16 mouse cellular contexts compared by ENCODE assay signal in the genomic region with DNA sequence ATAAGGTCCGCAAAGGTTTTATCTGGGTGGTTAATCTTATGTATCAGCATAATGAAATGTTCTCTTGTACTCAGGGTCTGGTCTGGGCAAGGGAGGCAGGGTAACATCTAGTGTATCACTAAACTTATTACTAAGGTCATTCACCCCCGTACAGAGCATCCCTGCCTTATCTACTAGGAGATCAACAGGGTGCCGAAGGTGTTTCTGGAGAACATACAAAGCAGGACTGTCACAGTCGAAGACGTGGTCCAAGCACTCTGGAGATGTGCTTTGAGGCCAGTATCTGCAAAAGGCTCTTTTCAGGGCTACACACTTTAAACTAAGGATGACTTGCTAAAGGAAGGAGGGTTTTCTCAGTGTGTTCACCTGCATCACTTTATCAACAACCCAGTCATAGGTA. TPM values are rescaled to one million over a fixed set of nuclear protein-coding genes. Genes with fewer than 3 reads are reported as not detected.
A peak's percentile ranks its signal among the peaks of the same experiment; 100 is the strongest.
DNase-seq lines count a peak whose midpoint lies in the region; ATAC-seq and TF ChIP-seq lines count a peak whose summit lies in the region.
"Had no signal": no experiment of that assay in that cellular context is flagged by ENCODE, and none has a peak within 500 bp of the region (broad histone marks: within the 10 kb centered on the region; RNA-seq: fewer than 3 reads in every experiment).

No protein-coding gene starts in this region.

- 67% methylated on average over 5 of the region's 5 CpGs for WGBS in heart, embryonic 10.5 days
- 81% methylated on average over 5 of the region's 5 CpGs for WGBS in heart, adult 2 months
- WGBS in midbrain, embryonic 12.5 days = 82% methylated on average over 5 of the region's 5 CpGs
- WGBS in midbrain, embryonic 13.5 days = 82% methylated on average over 5 of the region's 5 CpGs
- 81% methylated on average over 5 of the region's 5 CpGs for WGBS in limb, embryonic 12.5 days
- WGBS in cerebellum, adult 2 months = 80% methylated on average over 5 of the region's 5 CpGs

- TF ChIP-seq CTCF in heart, adult 2 months (IDR thresholded peaks at IDR 0.05) = no peak
- TF ChIP-seq CTCF in cerebellum, adult 2 months (IDR thresholded peaks at IDR 0.05; ENCODE audit: borderline replicate concordance, insufficient read depth, low read depth, low read length) = no peak

- no peaks in the 10 kb centered on the region for H3K36me3 ChIP-seq in heart, embryonic 10.5 days
- no peaks in the 10 kb centered on the region for H3K36me3 ChIP-seq in heart, adult 2 months (ENCODE audit: control insufficient read depth, insufficient read depth, low read length)
- H3K36me3 ChIP-seq in midbrain, embryonic 12.5 days = no peaks in the 10 kb centered on the region
- no peaks in the 10 kb centered on the region for H3K36me3 ChIP-seq in midbrain, embryonic 13.5 days
- H3K36me3 ChIP-seq in limb, embryonic 12.5 days = no peaks in the 10 kb centered on the region
- H3K36me3 ChIP-seq: hindbrain, embryonic 15.5 days had no signal

- intact Hi-C loops in heart, adult 2 months (cut with DNase I) = no loop called here

- DNase-seq in heart, embryonic 10.5 days (ENCODE audit: low spot score) = no peak
- DNase-seq in heart, adult 2 months = no peak
- DNase-seq in spleen, postnatal 36 days (ENCODE audit: low spot score in 2 of 2) = no peak
- DNase-seq in cerebellum, adult 2 months = no peak
- DNase-seq: cerebellum, adult 9-11 months; heart, postnatal 10 days; kidney, postnatal 14 days; layer of hippocampus, adult 9-11 months; lung, postnatal 36 days had no signal

- ATAC-seq in midbrain, embryonic 12.5 days (ENCODE audit: low FRiP score, low read depth) = no peak
- ATAC-seq in midbrain, embryonic 13.5 days = no peak
- no peak for ATAC-seq in limb, embryonic 12.5 days (ENCODE audit: insufficient number of reproducible peaks, insufficient read depth, low FRiP score, low TSS enrichment, low read depth)
- ATAC-seq: intestine, embryonic 16.5 days had no signal

- H3K27me3 ChIP-seq in heart, embryonic 10.5 days (ENCODE audit: insufficient read depth, poor library complexity, severe bottlenecking) = no peaks in the 10 kb centered on the region
- H3K27me3 ChIP-seq in heart, adult 2 months (ENCODE audit: control insufficient read depth, insufficient read depth, low read length) = no peaks in the 10 kb centered on the region
- no peaks in the 10 kb centered on the region for H3K27me3 ChIP-seq in midbrain, embryonic 12.5 days
- H3K27me3 ChIP-seq in midbrain, embryonic 13.5 days = no peaks in the 10 kb centered on the region
- no peaks in the 10 kb centered on the region for H3K27me3 ChIP-seq in limb, embryonic 12.5 days
- H3K27me3 ChIP-seq in cerebellum, adult 2 months (ENCODE audit: control insufficient read depth, insufficient read depth, low read length) = no peaks in the 10 kb centered on the region
- H3K27me3 ChIP-seq: hindbrain, embryonic 15.5 days had no signal

- H3K4me2 ChIP-seq in midbrain, embryonic 12.5 days (replicated peaks) = no peak overlapping the region
- H3K4me2 ChIP-seq in midbrain, embryonic 13.5 days (replicated peaks) = no peak overlapping the region
- no peak overlapping the region for H3K4me2 ChIP-seq in limb, embryonic 12.5 days
- H3K4me2 ChIP-seq: hindbrain, embryonic 15.5 days; midbrain, embryonic 11.5 days had no signal

- TF ChIP-seq EP300 in heart, adult 2 months (IDR thresholded peaks at IDR 0.05; ENCODE audit: insufficient read depth, low read depth, low read length) = no peak

- H3K9ac ChIP-seq in heart, adult 2 months (ENCODE audit: low read depth, low read length) = no peak overlapping the region
- no peak overlapping the region for H3K9ac ChIP-seq in midbrain, embryonic 12.5 days (replicated peaks)
- H3K9ac ChIP-seq in midbrain, embryonic 13.5 days (replicated peaks) = no peak overlapping the region
- H3K9ac ChIP-seq in limb, embryonic 12.5 days (replicated peaks) = no peak overlapping the region
- H3K9ac ChIP-seq: hindbrain, embryonic 15.5 days had no signal

- peak overlapping the region; percentile 22; the same call in 1 of the 2 replicates for H3K27ac ChIP-seq in heart, embryonic 10.5 days
- no peak overlapping the region for H3K27ac ChIP-seq in heart, adult 2 months
- H3K27ac ChIP-seq in midbrain, embryonic 12.5 days (replicated peaks) = peak overlapping the region; percentile 56; the same call in 1 of the 2 replicates
- no peak overlapping the region for H3K27ac ChIP-seq in midbrain, embryonic 13.5 days
- H3K27ac ChIP-seq in limb, embryonic 12.5 days = peak overlapping the region; percentile 73
- H3K27ac ChIP-seq in cerebellum, adult 2 months (ENCODE audit: insufficient read depth, low read length) = no peak overlapping the region
- H3K27ac ChIP-seq: hindbrain, embryonic 15.5 days had no signal

- no peak overlapping the region for H3K4me3 ChIP-seq in heart, embryonic 10.5 days
- H3K4me3 ChIP-seq in heart, adult 2 months = no peak overlapping the region
- no peak overlapping the region for H3K4me3 ChIP-seq in midbrain, embryonic 12.5 days
- no peak overlapping the region for H3K4me3 ChIP-seq in midbrain, embryonic 13.5 days (replicated peaks)
- H3K4me3 ChIP-seq in limb, embryonic 12.5 days (replicated peaks) = no peak overlapping the region
- H3K4me3 ChIP-seq in cerebellum, adult 2 months (replicated peaks; ENCODE audit: insufficient read depth, low read depth, low read length) = no peak overlapping the region
- H3K4me3 ChIP-seq: hindbrain, embryonic 15.5 days; myocyte had no signal

- H3K4me1 ChIP-seq in heart, embryonic 10.5 days = peaks cover 5% of the 10 kb centered on the region; the same call in 1 of the 2 replicates
- H3K4me1 ChIP-seq in heart, adult 2 months (ENCODE audit: control insufficient read depth, insufficient read depth, low read length) = no peaks in the 10 kb centered on the region; the same call in 1 of the 2 replicates
- H3K4me1 ChIP-seq in midbrain, embryonic 12.5 days = peaks cover 9% of the 10 kb centered on the region
- H3K4me1 ChIP-seq in midbrain, embryonic 13.5 days (replicated peaks) = peaks cover 16% of the 10 kb centered on the region
- peaks cover 10% of the 10 kb centered on the region; the same call in 1 of the 2 replicates for H3K4me1 ChIP-seq in limb, embryonic 12.5 days (replicated peaks)
- no peaks in the 10 kb centered on the region for H3K4me1 ChIP-seq in cerebellum, adult 2 months (ENCODE audit: control insufficient read depth, insufficient read depth, low read length)

- no peak for TF ChIP-seq POLR2A in heart, adult 2 months (IDR thresholded peaks at IDR 0.05; ENCODE audit: insufficient read depth, low read depth, low read length)
- TF ChIP-seq POLR2A in cerebellum, adult 2 months (IDR thresholded peaks at IDR 0.05; ENCODE audit: borderline replicate concordance, insufficient read depth, low read length) = no peak

- no peaks in the 10 kb centered on the region for H3K79me2 ChIP-seq in heart, adult 2 months (replicated peaks; ENCODE audit: control insufficient read depth, insufficient read depth, low read length)

- no peaks in the 10 kb centered on the region for H3K9me3 ChIP-seq in heart, embryonic 10.5 days
- no peaks in the 10 kb centered on the region for H3K9me3 ChIP-seq in midbrain, embryonic 12.5 days
- H3K9me3 ChIP-seq in midbrain, embryonic 13.5 days = no peaks in the 10 kb centered on the region
- H3K9me3 ChIP-seq in limb, embryonic 12.5 days = no peaks in the 10 kb centered on the region
- H3K9me3 ChIP-seq: hindbrain, embryonic 15.5 days had no signal

RNA-seq across cellular contexts. Expression of gene Hist1h3f, which starts 2.8 kb away (rescaled TPM):
- 0.31 and 0.99 TPM in 2 replicates for polyA plus RNA-seq in heart, embryonic 10.5 days (2016; fragmentation: Nextera tagmentation; extraction: Ambion mirVana)
- 1 to 10 TPM; 5.1 to 5.5 TPM for total RNA-seq in heart, adult 2 months (2021)
- 0.94 and 1.1 TPM in 2 replicates for polyA plus RNA-seq in heart, adult 2 months (2012; rRNA removed)
- polyA plus RNA-seq in midbrain, embryonic 12.5 days (2016; fragmentation: Nextera tagmentation; extraction: Ambion mirVana) = 1.0 and 1.3 TPM in 2 replicates
- 0.75 and 0.84 TPM in 2 replicates for polyA plus RNA-seq in midbrain, embryonic 13.5 days (2015; fragmentation: Nextera tagmentation; extraction: Ambion mirVana)
- polyA plus RNA-seq in limb, embryonic 12.5 days (2016; fragmentation: Nextera tagmentation; extraction: Ambion mirVana) = 2.1 and 3.2 TPM in 2 replicates
- 0.32 and 0.33 TPM in 2 replicates for polyA plus RNA-seq in cerebellum, adult 2 months (2012; rRNA removed)

RNA-seq across cellular contexts. Expression of gene Hist1h2bh, which starts 3.5 kb away (rescaled TPM):
- 0.22 and 0.73 TPM in 2 replicates for polyA plus RNA-seq in heart, embryonic 10.5 days (2016; fragmentation: Nextera tagmentation; extraction: Ambion mirVana)
- total RNA-seq in heart, adult 2 months (2021) = 1 to 10 TPM; 1.1 to 1.2 TPM
- 0.29 and 0.61 TPM in 2 replicates for polyA plus RNA-seq in heart, adult 2 months (2012; rRNA removed)
- polyA plus RNA-seq in midbrain, embryonic 12.5 days (2016; fragmentation: Nextera tagmentation; extraction: Ambion mirVana) = 0.56 and 0.64 TPM in 2 replicates
- 0.31 and 0.35 TPM in 2 replicates for polyA plus RNA-seq in midbrain, embryonic 13.5 days (2015; fragmentation: Nextera tagmentation; extraction: Ambion mirVana)
- polyA plus RNA-seq in limb, embryonic 12.5 days (2016; fragmentation: Nextera tagmentation; extraction: Ambion mirVana) = 1.4 TPM in 2 replicates
- polyA plus RNA-seq in cerebellum, adult 2 months (2012; rRNA removed) = 0.33 and 0.34 TPM in 2 replicates

RNA-seq across cellular contexts. Expression of gene Hist1h4f, which starts 4.8 kb away (rescaled TPM):
- polyA plus RNA-seq in heart, embryonic 10.5 days (2016; fragmentation: Nextera tagmentation; extraction: Ambion mirVana) = 0.51 TPM in 1 of 2 replicates, not detected in the other
- total RNA-seq in heart, adult 2 months (2021) = 10 to 100 TPM; 14.7 to 19.6 TPM
- polyA plus RNA-seq in heart, adult 2 months (2012; rRNA removed) = 0.88 TPM in 1 of 2 replicates, not detected in the other
- polyA plus RNA-seq in midbrain, embryonic 12.5 days (2016; fragmentation: Nextera tagmentation; extraction: Ambion mirVana) = 0.85 and 1.7 TPM in 2 replicates
- polyA plus RNA-seq in midbrain, embryonic 13.5 days (2015; fragmentation: Nextera tagmentation; extraction: Ambion mirVana) = not detected in 2 replicates
- polyA plus RNA-seq in limb, embryonic 12.5 days (2016; fragmentation: Nextera tagmentation; extraction: Ambion mirVana) = 2.7 and 3.6 TPM in 2 replicates
- polyA plus RNA-seq in cerebellum, adult 2 months (2012; rRNA removed) = 4.7 and 7.0 TPM in 2 replicates
- polyA plus RNA-seq: hindbrain, embryonic 15.5 days had no signal

RNA-seq across cellular contexts. Expression of gene Hist1h1d, which starts 6.4 kb away (rescaled TPM):
- 0.17 and 0.36 TPM in 2 replicates for polyA plus RNA-seq in heart, embryonic 10.5 days (2016; fragmentation: Nextera tagmentation; extraction: Ambion mirVana)
- total RNA-seq in heart, adult 2 months (2021) = under 1 TPM; 0.86 to 0.91 TPM
- polyA plus RNA-seq in heart, adult 2 months (2012; rRNA removed) = 0.04 and 0.09 TPM in 2 replicates
- polyA plus RNA-seq in midbrain, embryonic 12.5 days (2016; fragmentation: Nextera tagmentation; extraction: Ambion mirVana) = 0.37 and 0.45 TPM in 2 replicates
- 0.23 and 0.24 TPM in 2 replicates for polyA plus RNA-seq in midbrain, embryonic 13.5 days (2015; fragmentation: Nextera tagmentation; extraction: Ambion mirVana)
- 0.58 and 0.80 TPM in 2 replicates for polyA plus RNA-seq in limb, embryonic 12.5 days (2016; fragmentation: Nextera tagmentation; extraction: Ambion mirVana)
- polyA plus RNA-seq in cerebellum, adult 2 months (2012; rRNA removed) = 0.05 and 0.14 TPM in 2 replicates

RNA-seq across cellular contexts. Expression of gene Hist1h3g, which starts 11.5 kb away (rescaled TPM):
- 3.2 and 3.5 TPM in 2 replicates for polyA plus RNA-seq in heart, embryonic 10.5 days (2016; fragmentation: Nextera tagmentation; extraction: Ambion mirVana)
- total RNA-seq in heart, adult 2 months (2021) = 1 to 10 TPM in 1 of 2 experiments, under 1 TPM in 1; 0.94 to 2.1 TPM
- 0.80 and 1.8 TPM in 2 replicates for polyA plus RNA-seq in heart, adult 2 months (2012; rRNA removed)
- 4.8 and 6.9 TPM in 2 replicates for polyA plus RNA-seq in midbrain, embryonic 12.5 days (2016; fragmentation: Nextera tagmentation; extraction: Ambion mirVana)
- 3.1 and 5.3 TPM in 2 replicates for polyA plus RNA-seq in midbrain, embryonic 13.5 days (2015; fragmentation: Nextera tagmentation; extraction: Ambion mirVana)
- polyA plus RNA-seq in limb, embryonic 12.5 days (2016; fragmentation: Nextera tagmentation; extraction: Ambion mirVana) = 10.5 and 17.3 TPM in 2 replicates
- 0.29 TPM in 1 of 2 replicates, not detected in the other for polyA plus RNA-seq in cerebellum, adult 2 months (2012; rRNA removed)

Comparison
In these comparisons a context has a peak if more than half of its experiments do, and no peak if none do; other contexts are left out.
1. H3K27ac ChIP-seq: peak in heart, embryonic 10.5 days (single experiment), midbrain, embryonic 12.5 days (single experiment) and limb, embryonic 12.5 days (single experiment); none in heart, adult 2 months (single experiment), midbrain, embryonic 13.5 days (single experiment) and cerebellum, adult 2 months (single experiment).